Mouse (Mus musculus) ovary, postnatal 14 days (tissue): ENCODE data around the gene Ccdc70.
"Not testable (repeated sequence)": the region's sequence is repeated elsewhere in the genome, so short reads cannot be mapped to it uniquely, and the experiment has no call there.

ENCODE experiments used
- DNase-seq: peaks from one replicate; pipeline ENCODE4 v3.0.0; 2022; ENCODE audit warnings: low spot score

Gene Ccdc70

DNA sequence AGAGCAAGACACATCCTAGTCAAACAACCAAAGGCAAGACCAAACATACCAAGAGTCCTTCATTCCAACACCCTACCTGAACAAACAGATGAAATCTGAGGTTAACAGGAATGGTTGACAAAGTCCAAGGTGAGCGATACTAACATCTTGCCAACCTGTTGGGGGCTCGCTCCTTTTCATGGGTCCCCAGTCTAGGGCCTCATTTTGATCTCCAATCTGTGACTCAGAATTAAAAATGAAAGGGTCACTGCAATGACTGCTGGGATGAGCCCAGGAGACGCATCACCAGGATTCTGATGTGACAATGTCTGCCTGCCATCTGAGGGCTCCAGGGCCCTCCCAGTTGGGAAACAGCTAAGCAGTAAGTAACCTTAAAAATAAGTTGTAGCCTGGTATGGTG, at the start of gene Ccdc70:
TSS of gene Ccdc70 (plus strand) at position 301 of the 400 bp plus-strand sequence.
- no peak for DNase-seq

DNA sequence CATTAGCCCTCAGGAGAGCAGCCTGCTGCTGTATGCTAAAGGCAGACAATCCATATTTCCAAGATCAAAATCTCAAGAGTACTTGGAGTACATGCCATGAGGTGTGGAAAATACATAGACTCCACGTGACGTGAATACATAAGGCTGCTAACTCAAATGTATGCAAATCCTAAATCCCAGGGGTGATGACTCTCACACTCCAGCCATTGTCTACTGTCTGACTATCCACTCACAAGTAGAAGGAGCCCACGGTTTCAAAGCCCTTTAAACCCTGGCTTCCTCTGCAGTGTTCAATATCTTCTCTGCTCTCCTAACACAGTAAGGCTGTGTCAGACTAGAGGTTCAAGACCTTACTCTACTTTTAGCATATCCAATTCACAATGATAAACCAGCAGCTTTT, 38.8 kb upstream of the Ccdc70 start:
- not testable (repeated sequence) for DNase-seq

DNA sequence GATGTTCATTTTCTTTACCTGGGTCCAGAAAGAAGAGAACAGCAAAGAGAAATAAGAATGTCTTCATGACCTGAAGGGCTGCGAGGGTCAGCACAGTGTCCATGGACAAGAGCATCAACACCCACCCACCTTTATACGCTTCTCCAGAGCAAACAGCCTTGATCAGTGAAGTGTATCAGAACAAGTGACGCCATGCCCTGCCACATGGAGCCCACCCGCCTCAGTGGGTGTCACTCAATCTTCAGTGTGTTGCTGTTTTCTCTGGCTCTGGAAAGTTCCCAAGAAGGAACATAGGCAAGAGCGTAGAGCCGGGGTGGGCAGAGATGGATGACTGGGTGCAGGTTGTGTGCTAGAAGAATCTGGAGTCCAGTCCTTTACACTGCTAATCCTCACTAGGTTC, 37.0 kb upstream of the Ccdc70 start, which contains the start of gene Defb15:
TSS of gene Defb15 (minus strand) at position 101 of the 400 bp plus-strand sequence.
- no peak for DNase-seq

DNA sequence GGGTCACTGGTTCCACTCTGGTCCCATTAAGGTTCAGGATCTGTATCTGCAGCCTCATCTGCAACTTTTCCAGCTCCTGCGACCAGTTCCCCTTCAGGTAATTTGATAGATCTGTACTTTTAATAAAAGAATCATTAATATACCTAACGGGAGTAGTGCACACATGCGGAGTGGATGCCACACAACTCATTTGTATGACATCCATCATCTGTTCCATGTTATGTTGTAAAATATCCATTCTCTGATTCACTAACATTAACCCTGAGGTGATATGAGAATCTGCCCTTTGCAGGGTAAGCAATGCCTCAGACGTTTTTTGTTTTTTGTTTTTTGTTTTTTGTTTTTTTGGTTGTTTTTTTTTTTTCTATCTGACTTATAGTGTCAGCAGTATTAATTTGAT, 31.5 kb upstream of the Ccdc70 start, which contains the start of gene Defb35:
TSS of gene Defb35 (plus strand) at position 301 of the 400 bp plus-strand sequence.
- DNase-seq, result not testable (repeated sequence)

DNA sequence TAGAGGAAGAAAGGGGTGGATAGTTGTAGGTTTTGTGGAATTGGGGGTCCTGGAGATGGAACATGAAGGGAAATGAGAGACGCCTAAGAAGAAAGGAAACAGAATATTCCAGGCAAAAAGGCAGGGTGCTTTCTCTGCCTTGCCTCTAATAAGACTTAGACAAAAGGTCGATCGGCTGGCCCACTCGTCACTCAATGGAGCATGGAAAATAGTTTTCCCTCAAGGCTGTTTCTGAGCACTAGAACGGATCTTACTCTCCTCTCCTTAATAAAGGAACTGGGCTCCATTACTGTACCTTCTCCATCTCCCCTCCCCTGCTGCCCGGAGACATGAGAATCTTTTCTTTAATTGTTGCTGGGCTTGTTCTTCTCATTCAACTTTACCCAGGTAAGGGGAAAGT, 23.1 kb upstream of the Ccdc70 start, which contains the start of gene Defb13:
TSS of gene Defb13 (plus strand) at position 301 of the 400 bp plus-strand sequence.
- no peak for DNase-seq

DNA sequence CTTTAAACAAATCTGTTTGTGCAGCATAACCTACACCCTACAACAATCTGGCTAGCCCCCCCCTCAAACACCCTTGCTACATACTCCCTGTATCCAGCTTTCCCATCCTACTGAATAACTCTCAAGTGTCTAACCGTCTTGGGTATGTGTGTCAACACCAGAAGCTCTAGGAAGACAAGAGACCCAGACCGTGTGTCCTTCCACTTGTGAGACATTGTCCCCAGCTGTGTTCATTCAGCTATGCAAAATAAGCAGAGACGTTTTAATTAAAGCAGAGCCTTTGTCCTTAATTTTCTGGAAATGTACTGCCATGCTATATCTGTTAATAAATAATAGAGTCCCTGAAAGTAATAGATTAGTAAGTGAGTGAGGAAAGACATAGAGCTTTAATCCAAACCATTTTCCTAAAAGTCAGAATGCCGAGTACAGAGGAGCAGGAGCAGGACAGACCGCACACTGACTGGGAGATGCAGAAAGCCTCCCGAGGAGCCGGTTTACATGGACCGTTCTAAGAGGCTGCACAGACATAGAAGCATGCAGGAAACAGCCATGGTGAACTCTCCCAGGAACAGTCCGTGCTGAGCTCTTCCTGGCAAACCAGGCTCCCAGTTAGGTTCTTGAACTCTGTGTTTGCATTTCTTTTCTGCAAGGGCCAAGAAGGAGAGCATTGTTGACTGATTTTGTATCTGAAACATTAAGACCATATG, 22.1 kb upstream of the Ccdc70 start:
- no peak for DNase-seq

DNA sequence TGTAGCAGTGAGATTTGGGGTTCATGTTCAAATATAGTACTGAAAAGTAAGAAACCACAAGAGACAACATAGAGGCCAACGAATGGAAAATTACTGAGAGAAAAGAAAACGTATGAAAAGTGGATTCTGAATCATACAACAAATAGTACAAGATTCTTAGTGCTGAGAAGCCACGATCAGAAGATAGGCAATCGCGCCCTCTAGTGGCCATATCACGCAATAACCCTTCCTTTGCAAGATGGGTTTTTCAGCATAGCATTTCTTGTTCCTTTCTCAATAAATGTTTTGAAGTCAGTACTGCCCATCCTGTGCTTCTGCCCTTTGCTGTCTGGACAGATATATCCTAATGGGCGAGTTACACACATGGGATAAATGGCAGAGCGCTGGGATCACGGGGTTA, 14.3 kb upstream of the Ccdc70 start:
- DNase-seq, result peak; percentile 11

DNA sequence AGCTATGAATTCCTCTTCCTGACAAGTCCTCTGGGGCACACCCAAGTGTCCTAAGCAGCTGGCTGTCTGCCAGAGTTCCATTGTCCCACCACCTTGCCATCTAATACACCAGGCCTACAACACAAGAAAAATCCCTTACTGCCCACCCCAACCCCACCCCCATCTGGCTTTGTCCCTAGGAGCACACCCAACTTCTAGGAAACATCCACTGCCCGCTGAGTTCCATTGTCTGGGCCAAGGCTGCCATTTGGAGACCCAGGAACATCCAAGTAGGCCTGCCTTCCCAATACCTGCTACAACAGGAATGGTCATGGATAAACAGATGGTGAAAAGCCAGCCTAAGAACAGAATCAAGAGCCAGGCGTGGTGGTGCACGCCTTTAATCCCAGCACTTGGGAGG, 13.2 kb upstream of the Ccdc70 start:
- DNase-seq, result no peak

DNA sequence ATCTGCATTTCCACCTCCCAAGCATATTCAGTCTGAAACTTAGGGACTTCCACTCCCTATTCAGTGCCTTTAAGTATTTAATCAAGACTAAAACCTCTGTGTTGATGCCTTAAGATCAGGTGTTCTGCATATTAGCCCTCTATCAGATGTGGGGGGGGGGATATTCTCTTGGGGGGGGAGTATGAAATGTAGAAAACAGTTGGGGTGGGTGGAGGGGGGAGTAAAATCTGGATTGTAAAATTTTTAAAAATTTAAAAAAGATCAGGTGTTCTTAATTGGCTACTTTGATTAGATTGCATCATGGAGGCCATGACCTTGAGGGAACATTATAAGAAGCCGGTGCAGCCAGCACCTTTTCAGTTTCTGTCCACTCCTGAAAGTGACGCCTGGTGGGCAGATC, 11.2 kb upstream of the Ccdc70 start, which contains the start of gene Fam90a1a:
TSS of gene Fam90a1a (plus strand) at position 301 of the 400 bp plus-strand sequence.
- DNase-seq, result no peak

DNA sequence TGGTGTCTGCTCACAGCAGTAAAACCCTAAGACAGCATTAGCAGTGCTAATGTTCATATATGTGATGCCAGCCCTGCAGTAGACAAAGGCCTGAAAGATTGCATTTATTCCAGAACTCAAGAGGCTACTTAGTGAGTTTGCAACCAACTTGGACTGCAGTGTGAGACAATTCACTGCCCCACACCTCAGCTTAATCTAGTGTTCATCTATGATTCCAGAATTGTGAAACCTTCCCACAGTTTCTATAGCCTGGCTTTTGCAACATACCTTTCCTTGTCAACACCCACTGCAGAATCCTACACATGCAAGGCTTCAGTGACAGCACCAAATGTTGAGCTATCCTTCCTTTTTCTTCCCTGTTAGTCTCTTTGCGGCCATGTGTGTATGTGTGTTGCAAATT, 2.9 kb upstream of the Ccdc70 start:
- no peak for DNase-seq

DNA sequence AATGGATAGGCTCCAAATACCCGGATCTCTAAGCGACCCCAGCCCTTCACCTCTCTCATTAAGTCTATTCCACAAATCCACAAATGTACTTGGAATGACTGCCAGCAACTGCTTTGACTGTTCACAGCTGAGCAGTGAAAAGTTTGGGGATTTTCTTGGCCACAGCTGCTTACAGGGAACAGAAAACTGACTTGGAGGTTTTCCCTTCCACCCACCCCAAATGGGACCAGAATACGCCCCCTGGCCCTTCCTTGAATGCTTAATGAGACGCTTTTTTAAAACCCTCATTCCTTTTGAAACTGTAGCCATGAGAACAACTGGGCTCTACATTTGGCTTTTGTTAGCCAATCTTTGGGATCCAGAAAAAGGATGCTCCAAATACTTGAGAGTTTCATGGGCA, 8.6 kb downstream of the Ccdc70 start:
- no peak for DNase-seq

DNA sequence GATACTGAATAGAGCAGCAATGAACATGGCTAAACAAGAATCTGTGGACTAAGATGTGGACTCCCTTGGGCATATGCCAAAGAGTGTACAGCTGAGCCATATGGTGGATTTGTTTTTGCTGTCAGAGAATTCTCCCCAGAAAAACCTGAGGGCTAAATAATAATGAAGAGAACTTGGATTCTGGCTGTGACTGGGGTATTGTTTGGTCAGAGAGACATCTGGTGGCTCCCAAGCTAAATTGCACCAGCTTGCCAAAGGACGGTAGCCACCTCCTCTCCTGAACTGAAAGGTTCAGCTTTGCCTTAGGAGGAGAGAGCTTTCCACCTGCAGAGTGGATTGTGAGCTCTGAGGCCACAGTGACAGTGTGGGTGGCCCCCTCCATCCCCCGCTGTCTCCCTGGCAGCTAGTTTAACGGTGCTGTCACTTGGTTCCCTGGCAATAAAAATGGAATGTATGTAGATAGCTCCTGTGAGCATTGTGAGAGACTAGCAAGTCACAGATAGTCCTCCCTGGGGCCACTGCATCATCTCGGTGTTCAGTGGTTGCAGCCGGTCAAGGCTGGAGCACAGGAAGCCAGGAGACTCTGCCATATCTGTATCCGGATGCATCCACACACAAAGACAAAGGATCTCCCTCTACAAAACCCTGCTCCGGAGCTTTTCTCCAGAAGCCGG, 12.2 kb downstream of the Ccdc70 start:
- no peak for DNase-seq

DNA sequence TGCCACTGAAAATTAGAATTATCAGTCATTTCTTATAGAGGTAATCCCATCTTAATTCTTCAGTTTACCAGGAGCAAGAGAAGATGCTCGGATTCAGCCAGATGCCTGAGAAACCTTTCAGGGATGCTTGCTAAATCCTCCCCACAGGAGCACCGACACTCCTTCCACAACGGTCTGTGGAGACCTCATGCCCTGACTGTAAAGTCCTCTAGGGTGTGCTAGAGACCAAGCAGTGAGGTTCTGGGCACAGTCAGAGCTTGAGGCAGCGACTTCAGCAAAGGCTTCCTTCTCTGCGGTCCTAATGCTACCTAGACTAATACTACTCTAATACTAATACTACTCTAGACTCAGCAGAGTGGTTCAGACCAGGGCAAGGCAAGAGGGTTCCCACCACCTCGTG, 22.6 kb downstream of the Ccdc70 start:
- DNase-seq, result peak; percentile 19

DNA sequence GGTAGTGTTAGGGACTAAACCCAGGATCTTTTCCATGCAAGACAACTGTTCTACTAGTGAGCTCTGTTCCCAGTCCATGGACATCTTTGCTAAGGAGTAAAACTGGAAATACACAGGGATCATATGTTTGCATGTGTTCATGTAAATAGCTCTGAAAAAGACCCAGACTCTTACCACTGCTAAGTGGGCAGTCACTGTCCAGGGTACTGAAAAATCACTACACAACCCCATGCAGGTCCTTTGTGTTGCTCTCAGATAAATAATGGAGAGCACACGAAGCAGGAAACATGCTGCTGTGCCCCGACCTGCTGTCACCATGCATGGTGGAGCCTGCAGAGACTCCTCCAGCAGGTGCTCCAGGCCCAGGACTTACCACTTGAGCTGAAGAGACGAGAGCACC, 25.6 kb downstream of the Ccdc70 start:
- no peak for DNase-seq

DNA sequence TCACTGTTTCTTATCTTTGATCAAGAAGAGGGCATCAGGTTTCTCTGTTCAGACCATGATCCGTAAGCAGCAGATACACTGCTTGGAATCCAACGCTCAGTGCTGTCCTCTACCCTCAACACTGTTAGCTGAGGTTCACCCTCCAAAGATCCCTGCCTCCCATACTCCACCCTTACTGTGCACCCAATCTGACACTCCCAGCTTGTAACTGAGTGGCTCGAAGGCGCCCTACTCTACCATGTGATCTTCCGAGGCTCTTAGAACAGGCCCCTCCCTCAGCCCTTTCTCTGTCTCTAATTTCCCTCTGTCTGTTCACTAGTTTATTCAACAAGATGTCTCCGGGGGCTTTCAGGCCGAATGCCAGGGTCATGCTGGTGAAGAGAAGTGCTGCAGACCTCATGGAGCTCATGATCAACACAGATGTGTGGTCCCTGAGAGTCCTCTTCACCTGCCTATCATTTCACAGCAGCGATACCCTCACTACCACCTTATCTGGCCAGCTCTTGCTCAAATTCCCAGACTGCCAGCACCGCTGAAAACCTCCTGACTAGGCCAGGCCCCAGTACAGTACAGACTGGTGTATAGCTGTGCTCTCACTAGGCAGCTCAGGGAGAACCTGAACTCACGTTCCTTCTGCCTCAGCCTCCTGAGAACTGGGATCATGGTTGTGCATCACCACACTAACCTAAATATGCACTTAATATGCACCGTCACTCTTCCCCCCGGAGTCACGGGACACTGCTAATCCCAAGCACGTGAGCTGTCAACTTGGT, 35.4 kb downstream of the Ccdc70 start:
- DNase-seq, result no peak

DNA sequence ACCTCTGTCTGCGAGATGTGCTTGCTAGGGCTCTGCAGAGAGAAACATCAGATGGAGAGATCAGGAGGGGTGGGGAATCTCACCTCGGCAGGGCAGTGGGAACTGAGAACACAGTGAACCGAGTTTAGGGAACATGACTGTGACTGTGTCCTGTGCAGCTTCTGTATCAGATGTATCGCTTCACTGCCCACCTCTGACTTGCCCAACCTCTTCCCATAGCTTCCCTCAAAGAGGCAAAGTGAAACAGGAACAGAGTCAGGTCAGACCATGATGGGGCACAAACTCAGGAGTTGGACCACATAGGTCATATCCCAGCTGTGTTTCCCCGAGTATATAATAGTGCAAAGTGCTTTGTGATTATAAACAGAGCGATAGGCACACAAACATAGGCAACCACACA, 36.8 kb downstream of the Ccdc70 start:
- DNase-seq, result no peak

DNA sequence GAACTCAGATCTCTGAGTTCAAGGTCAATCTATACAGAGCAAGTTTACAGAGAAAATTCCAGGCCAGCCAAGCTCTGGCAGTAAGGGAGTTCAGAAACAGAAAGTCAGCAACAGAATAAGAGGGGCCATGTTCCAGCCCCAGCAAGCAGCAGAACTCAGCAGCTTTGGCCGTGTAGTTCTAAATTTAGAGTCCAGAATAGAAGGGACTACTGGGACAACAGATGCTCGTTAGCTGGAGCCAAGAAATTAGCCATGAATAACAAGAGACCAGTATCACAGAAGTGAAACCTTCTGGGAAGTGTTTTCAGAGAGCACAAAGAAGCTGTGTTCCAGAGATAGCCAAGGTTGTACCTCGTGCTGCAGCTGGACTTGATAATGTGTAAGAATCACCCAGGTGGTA, 39.8 kb downstream of the Ccdc70 start:
- no peak for DNase-seq

DNA sequence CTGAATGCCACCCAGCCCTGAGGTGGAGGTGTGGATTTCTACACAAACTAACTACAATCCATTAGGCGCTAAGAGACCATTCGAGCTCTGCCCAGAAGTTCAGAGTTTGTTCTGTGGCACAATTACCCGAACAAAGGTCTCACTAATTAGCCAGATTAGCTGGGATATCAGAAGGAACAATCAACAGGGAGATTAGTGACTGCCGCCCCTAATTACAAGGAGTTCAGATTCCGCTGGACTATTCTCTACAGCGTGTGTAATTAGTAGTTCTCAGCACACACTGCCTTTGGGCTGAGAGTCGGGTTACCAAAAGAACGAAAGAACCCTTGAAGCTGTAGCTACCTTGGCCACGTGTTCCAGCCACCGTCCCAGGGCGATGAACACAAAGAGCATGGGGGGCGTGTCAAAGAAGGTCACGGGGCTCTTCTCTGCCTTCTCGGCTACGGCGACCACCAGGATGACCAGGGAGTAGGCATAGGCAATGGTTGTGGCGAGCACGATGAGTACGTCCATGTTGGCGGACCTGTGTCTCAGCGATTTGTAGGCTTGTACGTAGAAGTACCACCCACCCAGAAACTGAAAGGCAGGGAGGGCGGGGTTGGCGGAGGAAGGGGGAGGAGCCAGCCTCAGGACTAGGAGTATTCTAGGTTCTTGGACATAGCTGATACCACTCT, 43.6 kb downstream of the Ccdc70 start:
- DNase-seq, result no peak

DNA sequence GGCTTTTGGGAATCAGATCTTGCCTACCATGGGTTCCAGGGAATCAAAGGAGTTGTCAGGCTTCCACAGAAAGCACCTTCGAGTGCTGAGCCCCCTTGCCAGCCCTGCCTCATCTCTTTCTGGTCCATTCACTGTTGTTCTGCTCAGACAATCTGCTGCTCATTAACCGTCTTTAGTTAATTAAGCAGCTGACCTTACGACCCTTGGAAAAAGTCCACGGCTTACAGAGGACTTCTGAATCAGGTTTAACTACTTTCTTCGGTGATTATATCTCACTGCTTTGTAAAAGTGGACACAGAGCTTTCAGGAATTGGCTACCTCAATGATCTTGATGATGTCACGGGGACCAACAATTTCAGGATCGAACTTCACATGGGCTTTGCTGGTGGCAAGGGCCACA, 48.2 kb downstream of the Ccdc70 start:
- DNase-seq, result no peak

DNA sequence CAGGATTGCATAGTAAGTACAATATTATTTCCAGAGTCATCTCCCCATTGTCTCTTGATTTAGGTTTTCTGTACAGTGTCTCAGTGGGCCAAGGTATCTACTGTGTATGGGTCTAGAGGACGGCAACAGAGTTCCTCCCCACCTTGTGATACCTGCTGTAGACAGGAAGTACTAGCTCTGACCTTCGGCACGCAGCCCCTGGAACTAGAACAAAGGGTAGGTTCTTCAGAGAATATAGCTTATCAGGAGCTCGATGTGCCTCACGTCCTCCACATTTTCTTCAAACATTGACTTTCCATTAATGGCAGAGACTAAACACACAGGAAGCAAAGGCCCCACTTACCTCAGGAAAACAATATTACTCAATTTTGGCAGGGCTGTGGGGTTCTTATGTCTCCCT, 49.9 kb downstream of the Ccdc70 start:
- no peak for DNase-seq

DNA sequence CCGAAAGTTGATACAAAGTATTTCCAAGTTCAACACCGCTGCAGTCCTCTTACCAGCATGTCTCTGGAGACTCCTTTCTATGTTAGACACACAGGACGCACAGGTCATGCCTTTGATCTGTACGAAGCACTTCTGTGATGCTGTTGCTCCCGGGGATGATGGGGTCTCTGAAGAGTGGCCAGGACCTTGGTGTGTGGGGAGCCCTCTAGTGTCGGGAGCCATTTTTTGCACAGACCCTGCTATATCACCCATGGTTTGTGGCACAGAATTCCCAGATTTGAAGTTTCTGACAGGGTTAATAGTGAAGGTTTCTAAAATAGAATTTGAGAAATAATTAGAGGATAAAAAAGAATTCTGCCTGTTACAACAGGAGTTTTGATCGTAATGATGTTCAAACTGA, 52.7 kb downstream of the Ccdc70 start:
- DNase-seq, result no peak
